Mouse (Mus musculus): ENCODE data around the gene Kif28. TPM values are rescaled to one million over a fixed set of nuclear protein-coding genes. Genes with fewer than 3 reads are reported as not detected.
"Not testable (repeated sequence)": the region's sequence is repeated elsewhere in the genome, so short reads cannot be mapped to it uniquely, and the experiment has no call there.

The Kif28 gene
- polyA plus RNA-seq, 1 experiment from 2014 or later: 0.05 TPM

GRCm38 (mm10) chr1:179689479-179689878 lies 55.6 kb downstream of the Kif28 start:
- H3K4me1 ChIP-seq (replicated peaks): no peaks in the 10 kb centered on the region
- peaks cover 24% of the 10 kb centered on the region for H3K36me3 ChIP-seq
- ATAC-seq (ENCODE audit: low FRiP score, low read depth): no peak
- no peak overlapping the region for H3K4me2 ChIP-seq
- no peaks in the 10 kb centered on the region for H3K9me3 ChIP-seq
- H3K9ac ChIP-seq: no peak overlapping the region
- H3K27ac ChIP-seq (replicated peaks): no peak overlapping the region
- WGBS: 60% methylated on average over 6 of the region's 6 CpGs
- H3K27me3 ChIP-seq: no peaks in the 10 kb centered on the region
- no peak overlapping the region for H3K4me3 ChIP-seq

- Histone ChIP-seq H3K36me3 (peaks cover 27% of the 10 kb centered on the region), H3K4me1 (replicated peaks) (no peaks in the 10 kb centered on the region), H3K9me3 (no peaks in the 10 kb centered on the region), H3K4me3 (no peak overlapping the region), H3K27ac (replicated peaks) (no peak overlapping the region), H3K27me3 (no peaks in the 10 kb centered on the region), H3K9ac (no peak overlapping the region), H3K4me2 (no peak overlapping the region)
- no peak for ATAC-seq (ENCODE audit: low FRiP score, low read depth)
- 59% methylated on average over 5 of the region's 5 CpGs for WGBS
Observed at GRCm38 (mm10) chr1:179688914-179689313, 56.2 kb downstream of the Kif28 start.

- peaks cover 30% of the 10 kb centered on the region for H3K36me3 ChIP-seq
- no peaks in the 10 kb centered on the region for H3K27me3 ChIP-seq
- H3K9me3 ChIP-seq: no peaks in the 10 kb centered on the region
- no peak for ATAC-seq (ENCODE audit: low FRiP score, low read depth)
- WGBS: 86% methylated on average over 6 of the region's 6 CpGs
- H3K4me3 ChIP-seq: no peak overlapping the region
- no peak overlapping the region for H3K4me2 ChIP-seq
- no peak overlapping the region for H3K27ac ChIP-seq (replicated peaks)
- H3K4me1 ChIP-seq (replicated peaks): no peaks in the 10 kb centered on the region
- H3K9ac ChIP-seq: no peak overlapping the region
Observed at GRCm38 (mm10) chr1:179688415-179688814, 56.7 kb downstream of the Kif28 start.

GRCm38 (mm10) chr1:179687966-179688365 lies 57.1 kb downstream of the Kif28 start:
- no peaks in the 10 kb centered on the region for H3K9me3 ChIP-seq
- H3K4me3 ChIP-seq: no peak overlapping the region
- 91% methylated on average over 3 of the region's 3 CpGs for WGBS
- H3K27me3 ChIP-seq: no peaks in the 10 kb centered on the region
- no peak overlapping the region for H3K9ac ChIP-seq
- no peaks in the 10 kb centered on the region for H3K4me1 ChIP-seq (replicated peaks)
- ATAC-seq (ENCODE audit: low FRiP score, low read depth): no peak
- no peak overlapping the region for H3K4me2 ChIP-seq
- no peak overlapping the region for H3K27ac ChIP-seq (replicated peaks)
- H3K36me3 ChIP-seq: peaks cover 30% of the 10 kb centered on the region

- Histone ChIP-seq H3K9ac (no peak overlapping the region), H3K27me3 (no peaks in the 10 kb centered on the region), H3K9me3 (no peaks in the 10 kb centered on the region), H3K4me3 (no peak overlapping the region), H3K36me3 (peaks cover 31% of the 10 kb centered on the region), H3K4me1 (replicated peaks) (no peaks in the 10 kb centered on the region), H3K4me2 (no peak overlapping the region), H3K27ac (replicated peaks) (no peak overlapping the region)
- ATAC-seq (ENCODE audit: low FRiP score, low read depth): no peak
- WGBS: 94% methylated on average over 1 of the region's 1 CpGs
Observed at GRCm38 (mm10) chr1:179687305-179687704, 57.8 kb downstream of the Kif28 start.

- WGBS: 87% methylated on average over 5 of the region's 5 CpGs
- peaks cover 37% of the 10 kb centered on the region for H3K36me3 ChIP-seq
- H3K9ac ChIP-seq: no peak overlapping the region
- no peak for ATAC-seq (ENCODE audit: low FRiP score, low read depth)
- H3K4me1 ChIP-seq (replicated peaks): no peaks in the 10 kb centered on the region
- H3K4me3 ChIP-seq: no peak overlapping the region
- H3K9me3 ChIP-seq: no peaks in the 10 kb centered on the region
- H3K27me3 ChIP-seq: no peaks in the 10 kb centered on the region
- H3K27ac ChIP-seq (replicated peaks): no peak overlapping the region
- no peak overlapping the region for H3K4me2 ChIP-seq
Observed at GRCm38 (mm10) chr1:179686781-179687180, 58.3 kb downstream of the Kif28 start.

- H3K4me1 ChIP-seq (replicated peaks): no peaks in the 10 kb centered on the region
- ATAC-seq (ENCODE audit: low FRiP score, low read depth): no peak
- H3K4me2 ChIP-seq: no peak overlapping the region
- H3K36me3 ChIP-seq: peaks cover 40% of the 10 kb centered on the region
- H3K9me3 ChIP-seq: no peaks in the 10 kb centered on the region
- WGBS: 94% methylated on average over 6 of the region's 6 CpGs
- no peak overlapping the region for H3K9ac ChIP-seq
- H3K27me3 ChIP-seq: no peaks in the 10 kb centered on the region
- no peak overlapping the region for H3K27ac ChIP-seq (replicated peaks)
- no peak overlapping the region for H3K4me3 ChIP-seq
Observed at GRCm38 (mm10) chr1:179686348-179686747, 58.7 kb downstream of the Kif28 start.

GRCm38 (mm10) chr1:179682753-179683152 lies 62.3 kb downstream of the Kif28 start:
- H3K9me3 ChIP-seq; H3K4me2 ChIP-seq; ATAC-seq (ENCODE audit: low FRiP score, low read depth); H3K4me3 ChIP-seq; H3K9ac ChIP-seq; H3K4me1 ChIP-seq (replicated peaks); H3K27ac ChIP-seq (replicated peaks); H3K27me3 ChIP-seq: not testable (repeated sequence)
- peaks cover 62% of the 10 kb centered on the region for H3K36me3 ChIP-seq
- WGBS: 94% methylated on average over 10 of the region's 10 CpGs

GRCm38 (mm10) chr1:179679326-179679725 lies 65.7 kb downstream of the Kif28 start:
- WGBS: 98% methylated on average over 4 of the region's 4 CpGs
- ATAC-seq (ENCODE audit: low FRiP score, low read depth): no peak

GRCm38 (mm10) chr1:179677031-179677430 lies 68.0 kb downstream of the Kif28 start:
- Histone ChIP-seq H3K27ac (replicated peaks) (no peak overlapping the region), H3K4me3 (no peak overlapping the region), H3K36me3 (peaks cover 72% of the 10 kb centered on the region), H3K9me3 (no peaks in the 10 kb centered on the region), H3K4me1 (replicated peaks) (no peaks in the 10 kb centered on the region), H3K4me2 (no peak overlapping the region), H3K9ac (no peak overlapping the region), H3K27me3 (no peaks in the 10 kb centered on the region)
- WGBS: 95% methylated on average over 2 of the region's 2 CpGs
- no peak for ATAC-seq (ENCODE audit: low FRiP score, low read depth)

More at GRCm38 (mm10) chr1:179679326-179679725, 65.7 kb downstream of the Kif28 start:
- Histone ChIP-seq H3K9ac (no peak overlapping the region), H3K27me3 (no peaks in the 10 kb centered on the region), H3K4me2 (no peak overlapping the region), H3K9me3 (no peaks in the 10 kb centered on the region), H3K4me3 (no peak overlapping the region), H3K27ac (replicated peaks) (no peak overlapping the region), H3K4me1 (replicated peaks) (no peaks in the 10 kb centered on the region), H3K36me3 (peaks cover 61% of the 10 kb centered on the region)

- H3K27me3 ChIP-seq: no peaks in the 10 kb centered on the region
- H3K9me3 ChIP-seq: no peaks in the 10 kb centered on the region
- no peak overlapping the region for H3K27ac ChIP-seq (replicated peaks)
- H3K4me3 ChIP-seq: no peak overlapping the region
- no peak for ATAC-seq (ENCODE audit: low FRiP score, low read depth)
- peaks cover 61% of the 10 kb centered on the region for H3K36me3 ChIP-seq
- no peak overlapping the region for H3K4me2 ChIP-seq
- WGBS: 94% methylated on average over 3 of the region's 3 CpGs
- no peak overlapping the region for H3K9ac ChIP-seq
- peaks cover 12% of the 10 kb centered on the region for H3K4me1 ChIP-seq (replicated peaks)
Observed at GRCm38 (mm10) chr1:179674355-179674754, 70.7 kb downstream of the Kif28 start.

GRCm38 (mm10) chr1:179668836-179669537 lies 76.1 kb downstream of the Kif28 start:
- H3K4me1 ChIP-seq (replicated peaks): peaks cover 18% of the 10 kb centered on the region
- peak overlapping the region; percentile 74 for H3K4me3 ChIP-seq
- ATAC-seq (ENCODE audit: low FRiP score, low read depth): no peak
- no peaks in the 10 kb centered on the region for H3K27me3 ChIP-seq
- no peaks in the 10 kb centered on the region for H3K9me3 ChIP-seq
- H3K4me2 ChIP-seq: peak overlapping the region; percentile 77
- 14% methylated on average over 12 of the region's 12 CpGs for WGBS
- H3K27ac ChIP-seq (replicated peaks): peak overlapping the region; percentile 92
- H3K36me3 ChIP-seq: peaks cover 26% of the 10 kb centered on the region
- peak overlapping the region; percentile 86 for H3K9ac ChIP-seq

Measured in hindbrain, embryonic 15.5 days (tissue).